Mouse (Mus musculus): ENCODE measurements around the gene Ube2r2.
A peak's percentile ranks its signal among the peaks of the same experiment; 100 is the strongest.

Ube2r2 gene

GRCm38 (mm10) chr4:41118706-41119292 is 16.7 kb upstream of the Ube2r2 start:
- DNase-seq (ENCODE audit: low spot score): peak; percentile 41

- peak; percentile 93 for DNase-seq (ENCODE audit: low spot score)
These were observed 11.2 kb upstream of the Ube2r2 start, which contains the start of gene Nol6 for GRCm38 (mm10) chr4:41124180-41124951. Gene Nol6 (minus strand): TSS chr4:41124455.

- peak; percentile 64 for DNase-seq (ENCODE audit: low spot score)
These were observed 6.1 kb upstream of the Ube2r2 start for GRCm38 (mm10) chr4:41129406-41129805.

- peak; percentile 36 for DNase-seq (ENCODE audit: low spot score)
These were observed 5.7 kb upstream of the Ube2r2 start for GRCm38 (mm10) chr4:41129836-41130235.

GRCm38 (mm10) chr4:41132471-41132870 is 3.1 kb upstream of the Ube2r2 start:
- peak; percentile 66 for DNase-seq (ENCODE audit: low spot score)

- DNase-seq (ENCODE audit: low spot score): peak; percentile 36
These were observed 1.8 kb upstream of the Ube2r2 start for GRCm38 (mm10) chr4:41133529-41134291.

- DNase-seq (ENCODE audit: low spot score): peak; percentile 67
These were observed 420 bp upstream of the Ube2r2 start for GRCm38 (mm10) chr4:41134935-41135710.

- peak; percentile 39 for DNase-seq (ENCODE audit: low spot score)
These were observed 887 bp downstream of the Ube2r2 start for GRCm38 (mm10) chr4:41136454-41136805.

GRCm38 (mm10) chr4:41136811-41137210 is 1.3 kb downstream of the Ube2r2 start:
- DNase-seq (ENCODE audit: low spot score): no peak

GRCm38 (mm10) chr4:41140174-41140875 is 4.8 kb downstream of the Ube2r2 start:
- no peak for DNase-seq (ENCODE audit: low spot score)

GRCm38 (mm10) chr4:41142601-41143000 is 7.1 kb downstream of the Ube2r2 start:
- DNase-seq (ENCODE audit: low spot score): no peak

GRCm38 (mm10) chr4:41149891-41150290 is 14.3 kb downstream of the Ube2r2 start:
- DNase-seq (ENCODE audit: low spot score): no peak

- DNase-seq (ENCODE audit: low spot score): no peak
These were observed 15.6 kb downstream of the Ube2r2 start for GRCm38 (mm10) chr4:41151186-41151585.

GRCm38 (mm10) chr4:41153146-41153545 is 17.6 kb downstream of the Ube2r2 start:
- DNase-seq (ENCODE audit: low spot score): no peak

GRCm38 (mm10) chr4:41156961-41157360 is 21.4 kb downstream of the Ube2r2 start:
- no peak for DNase-seq (ENCODE audit: low spot score)

GRCm38 (mm10) chr4:41158251-41158650 is 22.7 kb downstream of the Ube2r2 start:
- no peak for DNase-seq (ENCODE audit: low spot score)

GRCm38 (mm10) chr4:41161232-41161631 is 25.7 kb downstream of the Ube2r2 start:
- no peak for DNase-seq (ENCODE audit: low spot score)

- no peak for DNase-seq (ENCODE audit: low spot score)
These were observed 29.4 kb downstream of the Ube2r2 start for GRCm38 (mm10) chr4:41164974-41165373.

- peak; percentile 47 for DNase-seq (ENCODE audit: low spot score)
These were observed 30.3 kb downstream of the Ube2r2 start for GRCm38 (mm10) chr4:41165693-41166475.

GRCm38 (mm10) chr4:41170970-41171369 is 35.4 kb downstream of the Ube2r2 start:
- no peak for DNase-seq (ENCODE audit: low spot score)

GRCm38 (mm10) chr4:41174631-41175030 is 39.1 kb downstream of the Ube2r2 start:
- no peak for DNase-seq (ENCODE audit: low spot score)

Measured in spleen, adult 12 weeks (tissue).